ENCODE assay signal across 23 mouse cellular contexts in the genomic region with DNA sequence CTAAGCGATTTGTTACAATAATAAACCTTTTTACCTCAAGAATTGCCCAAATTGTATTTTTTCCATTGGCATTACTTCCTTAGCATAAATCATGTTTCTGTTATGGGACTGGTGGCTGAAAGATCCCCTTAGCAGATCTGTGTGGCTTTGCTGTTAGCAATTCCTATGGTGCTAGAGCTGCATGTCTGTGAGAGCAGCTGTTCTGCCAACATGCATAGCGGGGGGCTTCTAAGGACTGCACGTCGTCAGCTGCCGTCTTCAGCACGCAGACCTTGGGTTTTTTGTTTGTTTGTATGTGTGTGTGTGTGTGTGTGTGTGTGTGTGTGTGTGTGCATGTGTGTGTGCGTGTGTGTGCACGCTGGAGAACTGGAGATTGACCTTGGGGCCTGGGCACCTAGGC. TPM values are rescaled to one million over a fixed set of nuclear protein-coding genes. Genes with fewer than 3 reads are reported as not detected.
DNase-seq lines count a peak whose midpoint lies in the region; ATAC-seq and TF ChIP-seq lines count a peak whose summit lies in the region.
"Had no signal": no experiment of that assay in that cellular context is flagged by ENCODE, and none has a peak within 500 bp of the region (broad histone marks: within the 10 kb centered on the region; RNA-seq: fewer than 3 reads in every experiment).

No protein-coding gene starts in this region.

- WGBS in hindbrain, postnatal 0 days, result 51% methylated on average over 8 of the region's 8 CpGs
- 65% methylated on average over 8 of the region's 8 CpGs for WGBS in hindbrain, embryonic 14.5 days
- WGBS in liver, postnatal 0 days (ENCODE audit: insufficient replicate concordance), result 77% methylated on average over 8 of the region's 8 CpGs
- WGBS in liver, embryonic 11.5 days, result 91% methylated on average over 8 of the region's 8 CpGs

- H3K4me3 ChIP-seq in hindbrain, postnatal 0 days (ENCODE audit: low read length), result no peak overlapping the region
- H3K4me3 ChIP-seq in hindbrain, embryonic 14.5 days (replicated peaks; ENCODE audit: low read length), result no peak overlapping the region
- no peak overlapping the region for H3K4me3 ChIP-seq in liver, postnatal 0 days (ENCODE audit: low read depth, low read length)
- H3K4me3 ChIP-seq in liver, embryonic 11.5 days (ENCODE audit: low read depth, low read length), result no peak overlapping the region
- H3K4me3 ChIP-seq: forebrain, embryonic 15.5 days; heart, adult 2 months; heart, embryonic 12.5 days; intestine, embryonic 15.5 days; liver, embryonic 13.5 days; stomach, embryonic 15.5 days had no signal

- peaks cover 15% of the 10 kb centered on the region; the same call in 1 of the 2 replicates for H3K36me3 ChIP-seq in hindbrain, postnatal 0 days (ENCODE audit: insufficient read depth, low read length)
- H3K36me3 ChIP-seq in hindbrain, embryonic 14.5 days (replicated peaks; ENCODE audit: control insufficient read depth, insufficient read depth), result peaks cover 66% of the 10 kb centered on the region
- peaks cover 38% of the 10 kb centered on the region for H3K36me3 ChIP-seq in liver, postnatal 0 days (replicated peaks; ENCODE audit: insufficient read depth, low read length)
- peaks cover 9% of the 10 kb centered on the region for H3K36me3 ChIP-seq in liver, embryonic 11.5 days (ENCODE audit: control insufficient read depth, insufficient read depth, low read length)

- no peak overlapping the region for H3K27ac ChIP-seq in hindbrain, postnatal 0 days
- H3K27ac ChIP-seq in hindbrain, embryonic 14.5 days, result no peak overlapping the region
- peak overlapping the region; percentile 46 for H3K27ac ChIP-seq in liver, postnatal 0 days (ENCODE audit: low read depth)
- no peak overlapping the region for H3K27ac ChIP-seq in liver, embryonic 11.5 days (ENCODE audit: low read depth, low read length)
- H3K27ac ChIP-seq: forebrain, embryonic 15.5 days; heart, adult 2 months; intestine, embryonic 15.5 days; liver, embryonic 13.5 days; stomach, embryonic 15.5 days had no signal

- no peak for TF ChIP-seq CTCF in hindbrain, postnatal 0 days (IDR thresholded peaks at IDR 0.05; ENCODE audit: low read depth)
- TF ChIP-seq CTCF in liver, postnatal 0 days (IDR thresholded peaks at IDR 0.05; ENCODE audit: low read depth), result no peak

- no peak overlapping the region for H3K4me2 ChIP-seq in hindbrain, postnatal 0 days (ENCODE audit: low read depth, low read length)
- no peak overlapping the region for H3K4me2 ChIP-seq in hindbrain, embryonic 14.5 days (replicated peaks)
- H3K4me2 ChIP-seq in liver, postnatal 0 days (ENCODE audit: low read depth, low read length), result no peak overlapping the region
- no peak overlapping the region for H3K4me2 ChIP-seq in liver, embryonic 11.5 days
- H3K4me2 ChIP-seq: forebrain, embryonic 15.5 days; heart, embryonic 12.5 days; intestine, embryonic 15.5 days; liver, embryonic 13.5 days; lung, embryonic 14.5 days; stomach, embryonic 15.5 days had no signal

- H3K9me3 ChIP-seq in hindbrain, postnatal 0 days (ENCODE audit: low read length), result no peaks in the 10 kb centered on the region
- H3K9me3 ChIP-seq in hindbrain, embryonic 14.5 days (ENCODE audit: control insufficient read depth, low read length), result no peaks in the 10 kb centered on the region
- H3K9me3 ChIP-seq in liver, postnatal 0 days (ENCODE audit: low read length), result no peaks in the 10 kb centered on the region
- H3K9me3 ChIP-seq in liver, embryonic 11.5 days (ENCODE audit: control insufficient read depth, low read length), result no peaks in the 10 kb centered on the region
- H3K9me3 ChIP-seq: forebrain, embryonic 15.5 days; heart, embryonic 12.5 days; intestine, embryonic 15.5 days; liver, embryonic 13.5 days; stomach, embryonic 15.5 days had no signal

- TF ChIP-seq EP300 in liver, postnatal 0 days (IDR thresholded peaks at IDR 0.05; ENCODE audit: low read depth), result no peak

- no peaks in the 10 kb centered on the region for H3K27me3 ChIP-seq in hindbrain, postnatal 0 days (ENCODE audit: insufficient read depth, low read length)
- H3K27me3 ChIP-seq in hindbrain, embryonic 14.5 days (ENCODE audit: control insufficient read depth, insufficient read depth, low read length), result no peaks in the 10 kb centered on the region
- no peaks in the 10 kb centered on the region for H3K27me3 ChIP-seq in liver, postnatal 0 days (ENCODE audit: insufficient read depth, low read length)
- no peaks in the 10 kb centered on the region for H3K27me3 ChIP-seq in liver, embryonic 11.5 days (replicated peaks; ENCODE audit: control insufficient read depth, insufficient read depth, low read length)
- H3K27me3 ChIP-seq: forebrain, embryonic 15.5 days; heart, embryonic 12.5 days; intestine, embryonic 15.5 days; liver, embryonic 13.5 days; stomach, embryonic 15.5 days had no signal

- H3K4me1 ChIP-seq in hindbrain, postnatal 0 days (ENCODE audit: insufficient read depth, low read length), result no peaks in the 10 kb centered on the region
- no peaks in the 10 kb centered on the region for H3K4me1 ChIP-seq in hindbrain, embryonic 14.5 days (replicated peaks; ENCODE audit: control insufficient read depth, insufficient read depth, low read length)
- no peaks in the 10 kb centered on the region for H3K4me1 ChIP-seq in liver, postnatal 0 days (ENCODE audit: insufficient read depth)
- no peaks in the 10 kb centered on the region for H3K4me1 ChIP-seq in liver, embryonic 11.5 days (replicated peaks; ENCODE audit: control insufficient read depth, insufficient read depth, low read length)
- H3K4me1 ChIP-seq: forebrain, embryonic 15.5 days; heart, embryonic 12.5 days; intestine, embryonic 15.5 days; liver, embryonic 13.5 days; stomach, embryonic 15.5 days had no signal

- H3K9ac ChIP-seq in hindbrain, postnatal 0 days (replicated peaks; ENCODE audit: low read length), result no peak overlapping the region
- H3K9ac ChIP-seq in hindbrain, embryonic 14.5 days, result no peak overlapping the region
- no peak overlapping the region for H3K9ac ChIP-seq in liver, postnatal 0 days (replicated peaks)
- no peak overlapping the region for H3K9ac ChIP-seq in liver, embryonic 11.5 days (ENCODE audit: low read depth, low read length)
- H3K9ac ChIP-seq: forebrain, embryonic 15.5 days; heart, embryonic 12.5 days; intestine, embryonic 15.5 days; liver, embryonic 13.5 days; lung, embryonic 14.5 days; stomach, embryonic 15.5 days had no signal

- 0 out of 2 replicates have a peak, but pooled peaks have one; percentile 27 for ATAC-seq in hindbrain, postnatal 0 days
- ATAC-seq in hindbrain, embryonic 14.5 days (ENCODE audit: low FRiP score), result no peak
- no peak for ATAC-seq in liver, postnatal 0 days
- no peak for ATAC-seq in liver, embryonic 11.5 days (replicated peaks; ENCODE audit: low FRiP score)
- ATAC-seq: forebrain, embryonic 15.5 days; hindbrain, embryonic 16.5 days; intestine, embryonic 15.5 days had no signal

- DNase-seq in cerebellum, postnatal 25 days, result peak; percentile 41 to 68
- DNase-seq in cerebellum, postnatal 4 days (ENCODE audit: low spot score in 2 of 2), result no peak
- DNase-seq in hindbrain, postnatal 0 days (ENCODE audit: low spot score), result peak; percentile 50
- DNase-seq in hindbrain, embryonic 14.5 days (ENCODE audit: low spot score), result no peak
- DNase-seq in liver, postnatal 0 days, result no peak
- DNase-seq in liver, embryonic 11.5 days (ENCODE audit: low spot score), result no peak
- DNase-seq: adrenal gland, adult 2 months; adrenal gland, postnatal 36 days; B cell, adult 2 months; heart, adult 2 months; heart, postnatal 4 days; kidney, postnatal 10 days; layer of hippocampus, postnatal 36 days; liver, embryonic 13.5 days; lung, embryonic 14.5 days; lung, postnatal 14 days; midbrain, embryonic 14.5 days; right cerebral cortex, postnatal 25 days had no signal

RNA-seq across cellular contexts. Expression of gene Nfyb, which starts 22.6 kb away (rescaled TPM):
- 30.9 and 34.4 TPM in 2 replicates for total RNA-seq in hindbrain, postnatal 0 days (2014; rRNA removed)
- 27.3 and 28.1 TPM in 2 replicates for polyA plus RNA-seq in hindbrain, postnatal 0 days (2015; fragmentation: Nextera tagmentation; extraction: Ambion mirVana)
- 36.4 and 43.5 TPM in 2 replicates for polyA plus RNA-seq in hindbrain, embryonic 14.5 days (2014; fragmentation: Nextera tagmentation; extraction: Ambion mirVana)
- polyA plus RNA-seq in liver, postnatal 0 days (2015; fragmentation: Nextera tagmentation; extraction: Ambion mirVana), result 26.6 and 30.1 TPM in 2 replicates
- 47.6 and 50.4 TPM in 2 replicates for polyA plus RNA-seq in liver, embryonic 11.5 days (2014; fragmentation: Nextera tagmentation; extraction: Ambion mirVana)

RNA-seq across cellular contexts. Expression of gene Hcfc2, which starts 45.4 kb away (rescaled TPM):
- 19.2 and 22.9 TPM in 2 replicates for total RNA-seq in hindbrain, postnatal 0 days (2014; rRNA removed)
- polyA plus RNA-seq in hindbrain, postnatal 0 days (2015; fragmentation: Nextera tagmentation; extraction: Ambion mirVana), result 24.8 and 29.7 TPM in 2 replicates
- 37.9 and 39.8 TPM in 2 replicates for polyA plus RNA-seq in hindbrain, embryonic 14.5 days (2014; fragmentation: Nextera tagmentation; extraction: Ambion mirVana)
- polyA plus RNA-seq in liver, postnatal 0 days (2015; fragmentation: Nextera tagmentation; extraction: Ambion mirVana), result 9.3 and 11.9 TPM in 2 replicates
- polyA plus RNA-seq in liver, embryonic 11.5 days (2014; fragmentation: Nextera tagmentation; extraction: Ambion mirVana), result 23.1 and 24.0 TPM in 2 replicates

RNA-seq across cellular contexts. Expression of gene Glt8d2, which starts 50.9 kb away (rescaled TPM):
- 1.0 and 2.1 TPM in 2 replicates for total RNA-seq in hindbrain, postnatal 0 days (2014; rRNA removed)
- polyA plus RNA-seq in hindbrain, postnatal 0 days (2015; fragmentation: Nextera tagmentation; extraction: Ambion mirVana), result 1.2 and 1.5 TPM in 2 replicates
- 1.4 and 1.7 TPM in 2 replicates for polyA plus RNA-seq in hindbrain, embryonic 14.5 days (2014; fragmentation: Nextera tagmentation; extraction: Ambion mirVana)
- 0.12 and 0.25 TPM in 2 replicates for polyA plus RNA-seq in liver, postnatal 0 days (2015; fragmentation: Nextera tagmentation; extraction: Ambion mirVana)
- polyA plus RNA-seq in liver, embryonic 11.5 days (2014; fragmentation: Nextera tagmentation; extraction: Ambion mirVana), result 1.2 TPM in 2 replicates

Comparison
In these comparisons a context has a peak if more than half of its experiments do, and no peak if none do; other contexts are left out.
1. DNase-seq: peak in cerebellum, postnatal 25 days (2 of 2) and hindbrain, postnatal 0 days (single experiment); none in cerebellum, postnatal 4 days (0 of 2), hindbrain, embryonic 14.5 days (single experiment), liver, postnatal 0 days (single experiment) and liver, embryonic 11.5 days (single experiment).